Mouse (Mus musculus): ENCODE measurements around the gene Cltc.

- TF ChIP-seq CTCF (IDR thresholded peaks at IDR 0.05; ENCODE audit: low read depth) (peak; percentile 89), EP300 (optimal IDR thresholded peaks at IDR 0.05) (no peak)
These were observed 103.9 kb downstream of the Cltc start for GRCm38 (mm10) chr11:86653446-86653845.

All from stomach, postnatal 0 days (tissue).